Mouse (Mus musculus) retina, embryonic 14.5 days (tissue): ENCODE measurements at regions not wholly inside any gene's neighbourhood (a gene's known extent, or its start where the extent isn't known, plus 50 kb on each side); places are given as distances from the start of the nearest gene placed in this dataset.

ENCODE experiments used
- DNase-seq: peaks from one replicate; pipeline ENCODE4 v3.0.0-alpha.2; 2015; ENCODE audit warnings: low spot score

DNA sequence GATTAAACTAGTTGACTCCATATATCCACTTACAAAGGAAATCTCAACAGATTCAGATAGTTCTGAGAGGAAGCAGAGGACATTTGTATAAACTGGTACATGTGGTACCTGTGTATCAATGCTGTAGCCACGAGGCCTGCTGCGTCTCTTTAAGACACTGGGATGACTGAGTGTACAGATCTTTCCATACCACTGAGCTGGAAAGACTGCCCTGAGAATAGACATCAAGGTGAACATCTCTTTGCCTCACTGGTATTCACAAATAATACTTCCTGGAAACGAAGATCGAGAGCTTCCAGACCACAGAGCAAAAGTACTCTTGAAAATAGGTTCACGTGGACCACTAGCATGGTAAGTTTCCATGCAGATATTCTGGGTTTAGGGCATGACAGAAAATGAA lies 183.6 kb upstream of the Marcks start:
- DNase-seq: no peak

DNA sequence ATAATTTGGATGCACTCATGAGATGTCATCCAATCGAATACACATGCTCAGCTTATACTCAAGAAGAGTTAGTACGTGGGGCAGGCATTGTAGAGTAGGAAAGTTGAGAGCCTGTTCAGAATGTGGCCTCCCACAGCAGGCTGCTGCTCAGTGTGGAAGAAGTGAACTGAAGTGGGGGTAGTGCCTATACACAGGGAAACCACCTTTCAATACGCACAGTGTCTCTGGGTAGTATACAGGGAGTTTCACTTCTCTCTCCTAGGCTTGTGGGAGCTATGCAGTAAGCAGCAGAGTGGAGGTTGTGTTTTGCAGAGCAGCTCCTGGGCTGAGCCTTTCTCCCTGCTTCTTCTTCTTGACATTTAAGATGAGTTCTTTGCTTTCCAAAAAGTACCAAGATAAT lies 182.5 kb upstream of the Marcks start:
- DNase-seq: no peak

DNA sequence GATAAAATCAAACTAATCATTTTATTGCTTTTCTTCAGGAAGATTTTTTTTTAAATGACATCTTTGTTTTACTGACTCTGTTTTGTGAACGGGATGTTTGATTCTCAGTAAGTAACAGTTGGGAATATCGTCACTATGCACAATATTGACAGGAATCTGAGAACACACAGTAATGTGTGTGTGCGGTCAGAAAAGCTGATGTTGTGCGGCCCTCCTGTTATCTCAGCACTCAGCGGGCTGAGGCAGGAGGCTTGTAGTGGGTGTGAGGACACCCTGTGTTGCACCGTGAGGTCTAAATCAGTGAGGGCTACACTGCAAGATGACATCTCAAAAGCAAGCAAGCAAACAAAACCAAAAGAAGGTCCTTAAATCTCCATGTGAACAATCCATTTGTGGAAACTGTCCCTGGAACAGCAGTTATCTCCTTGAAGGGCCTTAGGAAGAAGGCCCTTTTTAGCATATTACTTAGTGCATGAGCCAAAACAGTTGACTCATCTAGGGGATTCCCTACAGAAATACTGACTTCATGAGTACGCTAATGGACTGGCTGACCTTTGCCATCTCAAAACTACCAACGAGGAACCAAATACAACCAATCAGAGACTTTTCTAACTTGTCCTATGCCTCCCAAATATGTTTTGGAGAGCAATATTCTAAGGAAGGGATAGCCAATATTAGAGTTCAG lies 181.2 kb upstream of the Marcks start:
- DNase-seq: no peak

DNA sequence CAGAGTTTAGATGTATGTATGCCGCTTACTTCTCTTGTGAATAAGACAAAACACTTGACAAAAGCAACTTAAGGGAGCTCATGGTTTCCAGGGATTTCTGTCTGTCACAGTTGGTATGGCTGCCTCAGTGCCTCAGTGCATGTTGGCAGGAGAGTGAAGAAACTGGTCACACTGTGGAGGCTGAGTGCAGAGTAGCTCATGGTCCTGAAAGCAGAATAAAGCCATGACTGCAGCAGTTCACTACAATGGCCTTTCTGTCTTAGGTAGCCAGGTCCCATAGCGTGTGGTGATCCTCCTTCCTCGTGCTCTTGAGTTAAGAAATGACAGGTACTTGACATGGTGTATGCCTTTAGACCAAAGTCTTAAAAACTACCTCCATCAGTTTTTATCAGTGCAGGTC lies 178.0 kb upstream of the Marcks start:
- no peak for DNase-seq

DNA sequence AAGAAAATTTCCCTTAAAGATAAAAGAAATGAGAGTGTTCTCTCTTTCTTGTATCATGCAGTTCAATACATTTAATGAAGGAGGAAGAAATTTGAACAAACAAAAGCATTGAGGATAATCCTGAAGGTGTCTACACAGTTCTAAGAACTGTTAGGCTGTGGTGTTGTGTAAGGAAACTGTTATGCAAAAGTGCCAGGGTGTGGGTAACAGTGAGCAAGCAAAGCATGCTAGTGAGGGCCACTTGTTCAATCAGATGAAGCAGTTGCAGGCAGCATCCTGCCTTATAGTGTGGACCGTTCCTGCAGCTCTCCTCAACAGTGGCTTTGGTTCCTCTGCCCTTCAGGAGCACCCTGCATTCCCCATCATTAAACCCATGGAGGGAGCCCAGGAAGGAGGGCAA lies 177.1 kb upstream of the Marcks start:
- DNase-seq: no peak

DNA sequence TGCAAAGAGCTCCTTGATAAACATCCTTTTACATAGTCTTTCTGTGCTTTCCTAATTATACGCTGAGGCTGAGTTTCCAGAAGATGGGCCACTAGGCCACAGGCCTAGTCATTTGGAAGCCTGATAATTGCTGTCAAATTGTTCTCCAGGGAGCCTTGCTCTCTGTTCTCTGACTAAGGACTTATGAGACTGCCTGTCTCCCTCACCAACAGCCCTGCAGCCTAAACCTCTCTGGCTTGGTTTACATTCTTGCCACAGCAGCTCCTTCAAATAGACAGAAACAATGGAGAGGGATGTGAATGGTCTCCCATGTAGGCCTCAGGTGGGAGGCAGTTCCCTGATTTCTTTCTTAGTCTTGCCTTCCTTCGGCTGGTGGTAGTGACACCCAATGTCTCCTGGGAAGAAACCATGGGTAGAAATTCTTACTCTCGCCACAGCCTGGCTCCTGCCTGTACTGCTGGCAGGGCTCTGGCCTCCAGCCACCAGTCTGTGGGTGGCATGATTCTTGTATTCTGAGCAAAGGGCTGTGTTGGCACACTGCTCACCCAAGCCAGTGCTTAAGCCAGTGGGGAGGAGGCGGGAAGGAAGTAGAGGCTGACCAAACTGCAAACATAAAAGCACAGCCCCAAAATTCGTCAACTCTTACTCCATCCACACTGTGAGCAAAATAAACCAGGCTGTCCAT lies 176.2 kb upstream of the Marcks start:
- DNase-seq: no peak

DNA sequence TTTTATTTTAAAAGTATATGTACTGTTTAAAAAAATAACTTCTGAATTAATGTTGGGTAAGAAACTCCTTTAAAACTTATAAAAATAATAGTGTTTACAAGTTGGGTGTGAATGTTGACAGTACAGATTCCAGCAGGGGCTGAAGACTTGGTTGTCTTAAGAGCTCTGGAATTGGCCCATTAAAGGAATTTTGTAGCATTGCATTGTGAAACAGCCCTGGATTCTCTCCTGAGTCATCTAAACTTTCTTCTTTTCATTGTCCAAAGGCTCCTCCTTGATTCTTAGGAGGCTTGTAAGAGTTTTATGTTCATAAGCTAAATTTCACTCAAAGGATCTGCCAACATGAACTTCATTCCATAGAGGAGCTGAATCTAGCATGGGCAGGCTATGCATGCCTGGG lies 174.7 kb upstream of the Marcks start:
- DNase-seq: no peak

DNA sequence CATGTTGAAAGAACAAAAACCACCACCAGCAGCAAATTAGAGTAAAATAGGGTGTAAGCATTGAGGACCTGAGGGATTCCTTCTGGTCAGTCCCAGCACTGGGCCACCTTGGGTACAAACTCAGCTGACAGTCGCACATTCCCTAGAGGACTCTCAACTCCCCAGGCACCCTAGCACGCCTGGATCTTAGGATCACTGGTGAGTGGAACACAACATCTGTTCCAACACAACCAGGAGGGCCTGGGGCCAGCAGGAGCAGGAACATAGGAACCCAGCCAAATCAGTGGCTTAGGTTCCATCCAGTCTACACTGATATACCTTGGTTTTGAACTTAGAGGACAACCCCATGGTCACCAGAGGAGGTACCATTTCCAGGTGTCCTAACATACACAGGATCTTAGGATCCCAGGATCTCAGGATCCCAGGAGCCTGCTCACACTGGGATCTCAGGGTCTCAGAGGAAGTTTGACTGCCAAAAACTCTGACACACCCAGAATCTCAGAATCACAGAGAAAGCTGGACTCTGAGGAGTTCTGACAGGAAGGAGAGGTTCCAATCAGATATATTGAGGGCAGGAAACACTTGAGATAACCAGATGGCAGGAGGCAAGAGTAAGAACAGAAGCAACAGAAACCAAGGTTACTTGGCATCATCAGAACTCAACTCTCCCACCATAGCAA lies 171.7 kb upstream of the Marcks start:
- no peak for DNase-seq

DNA sequence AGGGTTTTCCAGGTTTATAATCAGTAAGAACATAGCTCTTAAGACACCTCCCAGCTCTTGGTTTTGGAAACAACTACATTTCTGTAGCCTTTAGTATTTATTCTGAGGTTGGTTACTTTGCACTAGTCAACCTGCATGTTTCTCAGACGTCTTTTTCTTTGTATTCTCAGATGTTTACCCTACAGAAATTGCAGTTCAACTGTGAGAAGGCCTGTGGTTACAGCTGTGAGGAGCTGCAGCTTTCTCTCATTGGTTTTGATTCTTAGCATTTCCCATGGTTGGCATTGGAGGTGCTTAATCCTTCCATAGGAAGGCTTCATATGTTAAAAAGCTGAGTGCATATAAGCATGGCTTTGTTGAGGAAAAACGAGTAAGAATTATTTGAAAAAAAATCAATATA lies 165.9 kb upstream of the Marcks start:
- no peak for DNase-seq

DNA sequence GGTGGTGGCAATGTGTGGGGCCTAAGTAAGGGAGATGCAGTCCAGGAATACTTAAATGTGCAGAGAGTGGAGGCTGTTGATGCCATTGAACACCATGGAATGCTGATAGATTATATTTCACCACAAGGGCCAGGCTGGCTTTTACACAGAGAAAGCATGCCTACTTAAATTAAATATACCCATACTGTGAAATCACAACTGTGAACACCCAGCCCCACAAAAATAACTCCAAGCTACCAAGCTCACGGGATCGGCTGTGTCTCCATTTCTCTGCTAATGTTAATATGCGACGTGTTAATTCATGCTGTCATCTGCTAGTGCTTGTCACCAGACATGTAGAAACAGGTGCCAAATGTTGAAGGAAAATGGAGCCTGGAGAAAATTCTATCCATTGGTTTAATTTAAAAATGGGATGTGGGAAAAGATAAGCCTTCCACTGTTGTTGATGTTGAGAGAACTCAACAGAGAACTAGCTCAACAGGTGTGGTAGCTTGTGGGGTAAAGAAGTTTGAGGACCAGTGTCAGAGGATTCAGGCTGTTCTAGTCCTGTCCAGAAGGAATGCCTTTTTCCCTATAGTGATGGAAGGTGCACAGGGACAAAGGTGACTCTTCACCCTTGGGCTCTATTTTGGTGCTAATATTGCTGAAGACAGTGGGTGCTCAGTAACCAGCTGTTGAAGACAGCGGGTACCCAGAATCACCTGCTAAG lies 161.6 kb upstream of the Marcks start:
- no peak for DNase-seq

DNA sequence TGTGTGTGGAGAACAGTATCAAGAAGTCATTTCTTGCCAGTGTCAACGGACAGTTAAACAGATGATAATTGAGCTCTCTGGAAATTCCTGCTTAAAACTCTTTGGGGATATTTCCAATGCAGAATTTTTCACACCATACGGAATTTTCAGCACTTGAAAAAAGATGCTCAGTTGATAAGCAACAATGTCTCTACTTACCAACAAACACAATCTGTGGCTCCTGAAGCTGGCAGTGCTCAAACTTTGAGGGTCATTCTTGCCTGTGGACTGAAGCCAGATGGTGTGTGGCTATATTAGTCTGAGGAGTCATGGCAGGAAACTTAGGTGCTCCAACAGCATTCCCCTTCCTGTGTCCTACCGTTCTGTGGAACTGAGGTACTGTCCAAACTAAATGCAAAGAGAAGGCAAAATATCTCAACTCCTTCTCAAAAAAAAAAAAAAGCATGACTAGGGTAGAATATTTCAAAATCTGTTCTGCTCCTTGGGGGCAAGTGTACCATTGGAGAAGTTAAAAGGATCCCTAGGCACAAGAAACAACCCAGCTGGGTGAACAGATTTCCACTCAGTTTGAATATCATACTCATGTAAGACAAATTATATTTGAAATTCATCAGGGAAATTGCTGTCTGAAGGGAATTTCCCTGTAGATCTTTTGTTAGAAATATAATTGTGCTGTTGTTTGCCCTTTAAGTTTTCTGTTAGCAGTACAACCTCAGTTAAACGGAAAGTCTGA lies 160.1 kb upstream of the Marcks start:
- no peak for DNase-seq

DNA sequence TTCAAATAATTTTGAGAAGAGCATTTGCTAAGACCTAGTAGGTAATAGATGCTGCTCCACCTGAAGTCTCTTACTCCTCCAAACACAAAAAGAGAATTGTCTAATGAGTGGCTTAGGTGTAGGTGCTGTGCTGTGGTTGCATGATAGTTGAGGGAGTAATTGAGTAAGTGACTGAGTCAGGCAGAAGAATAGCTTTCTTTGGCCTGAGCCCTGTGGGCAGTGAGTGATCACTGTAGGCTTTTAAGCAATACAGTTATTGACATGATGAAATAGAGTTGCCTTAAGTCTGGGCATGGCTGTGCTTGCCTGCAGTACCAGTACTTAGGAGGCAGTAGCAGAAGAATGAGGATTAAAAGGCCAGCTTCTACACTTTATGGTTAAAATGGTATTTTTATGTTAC lies 155.5 kb upstream of the Marcks start:
- DNase-seq: no peak

DNA sequence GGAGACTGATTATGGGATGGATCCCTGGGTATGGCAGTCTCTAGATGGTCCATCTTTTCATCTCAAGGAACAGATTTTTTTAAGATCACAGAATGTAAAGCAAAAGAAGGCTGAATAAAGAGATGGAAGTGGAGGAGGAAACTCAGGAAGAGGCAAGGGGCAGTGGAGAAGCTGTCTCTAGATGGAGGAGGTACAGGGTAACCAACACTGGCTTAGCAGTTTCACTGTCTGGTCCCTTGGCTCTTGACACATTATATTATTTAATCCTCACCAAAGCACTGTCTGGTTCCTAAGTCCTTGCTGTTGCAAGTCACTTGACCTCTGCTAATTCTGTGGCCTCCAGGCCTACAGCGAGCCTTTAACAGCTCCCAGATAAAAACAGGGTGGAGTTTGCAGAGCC lies 154.6 kb upstream of the Marcks start:
- no peak for DNase-seq

DNA sequence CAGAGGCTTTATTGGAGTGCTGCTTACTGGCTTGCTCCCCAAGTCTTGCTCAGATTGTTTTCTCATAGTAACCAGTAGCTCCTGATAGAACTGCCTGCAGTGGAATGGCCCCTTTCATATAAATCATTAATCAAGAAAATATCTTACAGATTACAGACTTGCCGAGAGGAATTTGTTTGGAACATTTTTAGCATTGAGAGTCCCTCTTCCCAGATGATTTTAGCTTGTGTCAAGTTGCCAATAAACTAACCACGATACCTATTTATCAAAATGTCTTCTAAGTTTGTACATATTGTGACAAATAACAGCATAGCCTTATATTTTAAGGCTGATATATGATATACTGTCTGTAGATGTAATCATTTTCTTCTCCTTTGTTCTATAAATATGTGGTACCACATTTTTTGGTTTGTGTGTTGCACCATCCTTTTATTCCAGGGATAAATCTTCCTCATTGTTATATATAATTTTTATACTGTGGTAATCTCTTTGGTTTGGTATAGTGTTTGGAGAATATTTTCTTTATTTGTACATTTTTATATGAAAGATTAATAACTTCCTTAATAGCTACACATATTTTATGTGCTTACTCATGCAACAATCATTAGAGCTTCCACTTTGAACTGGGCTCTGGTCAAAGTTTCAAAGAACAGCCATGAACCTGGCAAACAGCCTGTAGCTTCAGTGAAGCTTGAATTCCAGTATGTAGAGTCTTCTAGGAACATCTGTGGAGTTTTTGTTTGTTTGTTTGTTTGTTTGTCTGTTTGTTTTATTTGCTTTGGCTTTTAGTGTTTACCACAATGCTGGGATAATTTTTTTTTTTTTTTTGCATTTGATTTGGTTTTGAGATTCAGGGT lies 153.1 kb upstream of the Marcks start:
- DNase-seq: no peak

DNA sequence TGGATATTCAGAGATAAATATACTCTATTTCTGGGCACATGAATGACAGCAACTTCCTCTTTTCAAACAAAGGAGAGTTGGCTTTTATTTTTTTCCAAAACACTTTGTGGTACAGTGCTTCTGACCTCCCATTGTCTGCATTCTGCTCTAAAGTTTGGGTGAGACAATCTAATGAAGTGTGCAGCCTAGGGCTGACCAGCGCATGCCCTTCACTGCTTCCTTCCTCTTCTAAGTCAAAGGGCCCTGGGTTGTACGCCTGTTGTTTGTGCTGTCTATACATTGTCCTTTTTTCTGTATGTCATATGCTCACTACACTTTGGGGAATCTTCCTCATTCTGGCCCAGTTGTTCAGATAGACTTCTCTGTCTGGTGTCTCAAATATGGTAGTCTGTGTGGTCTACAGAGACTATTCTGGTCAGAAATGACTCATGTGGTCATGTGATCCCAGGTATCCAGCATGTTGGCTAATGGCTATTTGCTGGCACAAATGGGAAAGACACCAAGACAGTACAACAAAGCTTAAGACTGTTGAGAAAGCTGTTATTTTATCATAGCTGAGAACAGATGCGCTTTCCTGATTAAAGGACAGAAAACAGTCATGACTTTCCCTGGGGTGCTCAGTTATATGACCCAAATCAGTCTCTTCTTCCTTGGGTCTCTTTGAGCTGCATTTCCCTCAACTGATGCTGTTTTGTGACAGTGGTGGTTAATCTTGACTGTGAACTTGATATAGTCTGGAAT lies 151.4 kb upstream of the Marcks start:
- no peak for DNase-seq

DNA sequence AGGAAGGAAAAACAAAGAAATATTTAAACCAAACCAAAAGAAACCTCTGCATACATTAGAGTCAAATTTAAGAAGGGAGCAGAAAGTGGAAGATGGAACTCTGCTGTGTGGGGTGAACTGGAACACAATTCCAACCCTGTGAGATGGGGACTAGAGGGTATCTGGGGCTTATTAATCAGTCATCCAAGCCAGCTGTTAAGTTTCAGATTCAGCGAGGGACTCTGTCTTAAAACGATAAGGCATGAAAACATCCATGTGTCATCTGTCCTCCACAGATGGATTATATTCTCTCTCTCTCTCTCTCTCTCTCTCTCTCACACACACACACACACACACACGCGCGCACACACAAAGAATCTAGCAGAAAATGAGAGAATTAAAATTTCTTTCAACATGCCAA lies 147.6 kb upstream of the Marcks start:
- DNase-seq: no peak

DNA sequence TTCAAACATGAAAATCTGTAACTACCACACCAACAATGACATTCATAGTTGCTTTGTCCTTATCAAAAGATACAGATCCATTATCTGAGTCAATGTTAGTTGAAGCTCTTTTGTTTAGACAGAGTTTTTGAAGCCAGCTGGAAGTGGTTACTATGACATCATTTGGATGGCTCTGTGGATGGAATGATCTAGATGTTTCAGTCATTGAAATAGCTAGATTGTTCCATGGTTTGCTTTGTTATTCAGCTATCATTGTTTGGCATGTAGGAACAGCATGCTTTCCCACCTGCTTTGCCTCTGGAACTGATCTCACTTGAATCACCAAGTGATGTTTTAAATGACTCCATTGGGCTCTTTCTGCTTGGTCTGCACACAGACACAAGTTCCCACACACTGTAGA lies 144.2 kb upstream of the Marcks start:
- no peak for DNase-seq

DNA sequence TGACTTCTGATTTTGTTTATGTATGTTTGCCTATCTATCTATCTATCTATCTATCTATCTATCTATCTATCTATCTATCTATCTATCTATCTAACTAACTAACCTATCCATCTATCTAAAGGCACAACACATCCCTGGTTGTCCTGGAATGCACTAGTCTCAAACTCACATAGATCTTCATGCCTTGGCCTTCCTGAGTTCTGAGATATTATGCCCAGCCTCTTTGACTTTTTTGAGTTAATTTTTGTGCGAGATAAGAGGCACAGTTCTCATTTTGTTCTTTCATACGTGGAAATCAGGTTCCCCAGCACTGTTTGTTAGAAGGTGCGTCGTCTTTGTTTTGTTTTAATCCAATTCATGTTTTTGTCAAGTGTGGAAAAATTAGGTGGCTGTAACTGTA lies 142.1 kb upstream of the Marcks start:
- no peak for DNase-seq

DNA sequence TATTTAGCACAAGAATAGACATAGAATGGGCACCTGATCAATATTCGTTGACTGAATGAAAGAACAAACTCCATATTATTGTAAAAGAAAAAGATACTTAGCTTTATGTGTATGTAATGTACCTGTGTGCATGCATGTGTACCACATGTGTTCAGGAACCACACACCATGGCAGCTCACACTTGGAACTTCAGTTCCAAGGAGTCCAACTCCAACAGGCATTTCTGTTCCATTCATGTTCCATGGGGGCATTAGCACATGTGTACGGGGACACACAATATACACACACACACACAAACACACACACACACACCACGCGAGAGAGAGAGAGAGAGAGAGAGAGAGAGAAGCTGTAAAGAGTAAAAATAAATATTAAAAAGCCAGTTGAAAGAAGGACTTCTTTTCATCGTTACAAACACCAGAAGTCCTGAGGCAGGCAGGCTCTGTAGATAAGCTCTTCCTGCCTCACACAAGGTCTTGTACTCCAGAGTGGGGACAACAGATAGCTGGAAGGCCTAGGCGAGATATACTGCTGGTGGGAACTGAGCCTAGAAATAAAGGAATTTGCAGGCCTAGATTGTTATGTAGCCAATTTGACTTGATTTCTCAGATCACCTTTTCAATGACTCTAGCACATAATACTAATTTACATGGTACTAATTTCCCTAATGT lies 141.6 kb upstream of the Marcks start:
- DNase-seq: no peak

DNA sequence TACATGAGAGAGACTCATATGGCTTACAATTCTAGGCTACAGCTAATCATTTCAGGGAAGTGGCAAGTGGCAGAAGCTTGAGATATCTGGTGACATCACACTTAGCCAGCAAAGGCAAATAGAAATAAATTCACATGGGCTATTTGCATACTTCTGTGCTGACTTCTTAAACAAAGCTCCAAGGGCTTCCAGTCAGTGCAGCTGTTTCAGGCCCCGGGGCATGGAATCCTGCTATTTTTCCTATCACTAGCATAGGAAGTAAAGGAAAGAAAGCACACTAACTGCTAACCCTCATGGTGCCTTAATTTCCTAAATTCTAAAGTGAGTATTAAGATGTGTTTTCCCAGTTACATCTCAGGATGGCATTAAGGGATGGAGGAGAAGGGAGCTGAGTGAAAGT lies 140.6 kb upstream of the Marcks start:
- DNase-seq: no peak
